Mouse (Mus musculus) lung, adult 2 months (tissue): ENCODE measurements at regions not wholly inside any gene's neighbourhood (a gene's known extent, or its start where the extent isn't known, plus 50 kb on each side); places are given as distances from the start of the nearest gene placed in this dataset.

Source experiments
- CTCF ChIP-seq: fragments of 200-500 bp; IDR thresholded peaks from 2 replicates; pipeline ENCODE4 v1.5.1; 2011; ENCODE audit warnings: mild to moderate bottlenecking, low read length, control low read depth; ENCODE audit not compliant: insufficient read depth
- POLR2A ChIP-seq: fragments of 200-500 bp; IDR thresholded peaks from 2 replicates; pipeline ENCODE4 v1.6.1; 2011; ENCODE audit warnings: low read depth, mild to moderate bottlenecking, control low read depth, low read length, borderline replicate concordance; ENCODE audit errors: extremely low read depth

DNA sequence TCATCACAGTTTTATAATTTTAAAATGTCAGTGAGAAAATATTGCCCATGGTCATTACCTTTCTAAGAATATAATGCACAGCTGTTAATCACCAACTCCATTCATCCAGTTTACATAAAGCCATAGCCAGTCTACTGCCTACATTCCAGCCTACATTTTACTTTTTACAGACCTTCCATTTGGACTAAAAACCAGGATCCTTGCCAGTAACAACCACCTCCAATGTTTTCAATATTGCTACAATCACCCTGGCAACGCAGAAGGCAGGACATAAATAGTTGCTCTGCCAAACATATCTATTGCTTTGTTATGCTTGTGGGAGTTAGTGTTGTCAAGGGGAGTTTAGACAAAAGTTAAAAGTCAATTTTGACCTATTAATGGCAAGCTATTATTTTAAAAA lies 102.2 kb upstream of the Cacna2d1 start:
- no peak for TF ChIP-seq CTCF
- no peak for TF ChIP-seq POLR2A
